Mouse (Mus musculus) olfactory bulb, adult 2 months (tissue): Measurements from ENCODE around the gene Usp48. TPM values are rescaled to one million over a fixed set of nuclear protein-coding genes. Genes with fewer than 3 reads are reported as not detected.

ENCODE experiments used
- H3K27ac ChIP-seq: fragments of 200-500 bp; 2 replicates; pipeline ENCODE4 v1.5.1; 2012; ENCODE audit warnings: low read depth, low read length; ENCODE audit not compliant: insufficient read depth
- H3K4me1 ChIP-seq: fragments of 200-500 bp; 2 replicates; pipeline ENCODE4 v1.6.1; 2012; ENCODE audit warnings: low read length; ENCODE audit not compliant: control insufficient read depth, insufficient read depth
- H3K4me3 ChIP-seq: fragments of 200-500 bp; 2 replicates; pipeline ENCODE4 v1.5.1; 2012; ENCODE audit warnings: mild to moderate bottlenecking, low read depth, low read length, moderate library complexity; ENCODE audit not compliant: insufficient read depth
- CTCF ChIP-seq: fragments of 200-500 bp; IDR thresholded peaks from 2 replicates; pipeline ENCODE4 v1.5.1; 2012; ENCODE audit warnings: low read depth, mild to moderate bottlenecking, low read length, moderate library complexity; ENCODE audit not compliant: insufficient read depth
- POLR2A ChIP-seq: fragments of 200-500 bp; IDR thresholded peaks from 2 replicates; pipeline ENCODE4 v1.6.1; 2012; ENCODE audit warnings: mild to moderate bottlenecking, low read depth, low read length, moderate library complexity; ENCODE audit not compliant: insufficient read depth
- WGBS: fragments of 180-500 bp; shearing (Covaris S2); methylation state at CpG from one replicate; pipeline ENCODE4 v1.1.7; 2018; 5-methylcytosine and 5-hydroxymethylcytosine counted together
- polyA plus RNA-seq: library from polyadenylated mRNA; stranded (reverse); fragments of >200 nt; gene quantifications from 2 replicates; pipeline ENCODE4 v1.2.4, GENCODE M21; 2012; ENCODE audit warnings: low replicate concordance; ENCODE audit not compliant: missing spikeins, insufficient read depth, insufficient read length

The Usp48 gene
- polyA plus RNA-seq, 1 experiment = 198 TPM

DNA sequence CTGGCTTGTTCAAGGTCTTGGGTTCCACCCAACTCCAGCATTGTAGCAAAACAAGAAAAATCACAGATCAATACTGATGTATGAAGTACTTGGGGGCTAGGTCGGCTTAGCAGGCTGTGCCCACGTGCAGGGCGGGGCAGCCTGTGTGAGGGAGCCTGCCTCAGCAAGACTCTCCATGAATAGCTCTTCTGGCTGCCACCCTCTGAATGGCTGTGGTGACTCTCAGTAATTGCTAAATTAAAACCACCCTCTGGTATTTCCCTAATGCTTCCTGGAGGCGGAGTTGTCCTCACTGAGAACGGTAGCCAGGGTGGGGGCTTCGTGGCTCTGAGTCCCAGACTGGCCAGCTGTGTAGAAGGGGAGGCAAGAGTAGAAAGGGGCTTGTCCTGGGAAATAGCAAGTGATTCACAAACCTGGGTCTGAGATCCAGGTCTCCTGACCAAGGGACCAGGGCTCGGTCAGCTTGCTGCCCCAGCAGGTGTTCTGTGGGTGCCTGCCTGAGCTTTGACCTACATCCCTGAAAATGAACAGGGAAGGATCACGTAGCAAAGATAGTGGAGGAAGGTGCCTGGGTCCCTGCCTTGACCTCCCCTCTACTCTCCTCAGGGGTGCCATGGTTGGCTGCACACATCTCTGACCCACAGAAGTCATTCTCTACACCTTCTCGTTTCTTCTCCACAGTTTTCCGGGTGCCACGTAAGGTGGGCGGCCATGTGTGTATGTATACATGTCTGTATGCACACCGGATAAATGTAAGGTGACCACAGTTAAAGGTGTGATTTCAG is 83.3 kb downstream of the Usp48 start:
- H3K4me1 ChIP-seq = peaks cover 54% of the 10 kb centered on the region
- TF ChIP-seq POLR2A = no peak
- no peak for TF ChIP-seq CTCF
- H3K4me3 ChIP-seq = no peak overlapping the region
- no peak overlapping the region for H3K27ac ChIP-seq
- WGBS = 45% methylated on average over 13 of the region's 13 CpGs

DNA sequence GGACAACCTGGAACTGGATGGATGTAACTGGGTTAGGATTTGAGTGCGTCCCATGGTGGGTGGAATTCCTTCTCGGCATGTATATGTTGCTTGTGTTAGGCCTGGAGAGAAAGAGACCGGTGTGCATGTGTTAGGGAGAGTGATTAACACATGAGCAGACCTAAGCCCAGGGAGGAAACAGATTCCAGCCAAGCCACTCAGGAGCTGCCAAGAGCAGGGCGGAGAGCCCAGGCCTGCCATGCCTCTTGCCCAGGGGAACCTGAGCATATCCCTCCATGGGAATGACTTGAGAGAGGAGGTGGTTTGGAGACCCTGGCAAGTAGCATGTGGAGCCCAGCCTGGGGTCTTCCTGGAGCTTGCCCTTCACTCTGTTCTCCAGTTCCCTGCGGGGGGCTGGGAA is 84.4 kb downstream of the Usp48 start:
- Histone ChIP-seq H3K4me1 (peaks cover 62% of the 10 kb centered on the region), H3K27ac (no peak overlapping the region), H3K4me3 (no peak overlapping the region)
- WGBS = 73% methylated on average over 5 of the region's 5 CpGs
- TF ChIP-seq POLR2A (no peak), CTCF (no peak)

DNA sequence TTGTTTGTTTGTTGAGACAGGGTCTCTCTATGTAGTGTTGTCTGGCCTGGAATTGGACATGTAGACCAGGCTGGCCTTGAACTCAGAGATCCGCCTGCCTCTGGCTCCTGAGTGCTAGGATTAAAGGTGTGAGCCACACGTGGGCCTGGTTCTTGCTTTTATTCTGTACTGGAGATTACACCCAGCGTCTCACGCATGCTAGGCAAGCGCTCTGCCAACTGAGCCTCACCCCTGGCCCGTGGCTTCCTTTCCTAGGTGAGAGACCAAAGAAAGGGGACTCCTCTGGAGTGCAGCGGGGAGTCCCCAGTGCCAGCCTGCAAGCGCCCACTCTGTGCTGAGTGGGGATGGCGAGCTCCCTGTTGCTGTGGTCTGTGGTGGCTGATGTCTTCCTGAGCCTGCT is 85.0 kb downstream of the Usp48 start:
- WGBS = 84% methylated on average over 9 of the region's 9 CpGs
- no peak overlapping the region for H3K4me3 ChIP-seq

DNA sequence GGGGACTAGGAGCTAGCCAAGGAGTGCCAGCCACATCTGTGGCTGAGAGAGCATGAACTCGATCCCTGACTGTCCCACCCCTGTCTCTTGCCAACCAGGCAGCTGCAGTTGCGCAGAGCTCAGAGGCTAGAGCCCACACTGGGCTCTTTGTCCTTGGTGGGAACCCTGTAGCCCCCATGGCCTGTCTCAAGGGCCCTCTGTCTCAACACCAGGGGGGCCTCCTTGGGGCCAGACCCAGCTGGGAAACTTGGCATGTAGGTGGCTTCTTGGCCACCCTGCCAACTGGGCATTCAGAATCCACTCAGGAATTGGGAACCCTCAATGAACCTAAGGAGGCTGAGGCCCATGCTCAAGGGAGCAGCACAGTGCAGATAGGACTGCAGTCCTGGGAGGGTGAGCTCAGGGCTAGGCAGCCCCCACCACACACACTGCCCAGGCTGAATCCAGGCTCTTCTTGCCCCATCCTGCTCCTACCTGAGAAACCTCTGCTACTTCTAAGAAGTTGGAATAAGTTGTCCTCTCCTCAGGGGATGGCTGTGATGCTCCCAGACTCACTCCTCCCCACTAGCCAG is 86.5 kb downstream of the Usp48 start:
- peaks cover 72% of the 10 kb centered on the region for H3K4me1 ChIP-seq
- 68% methylated on average over 2 of the region's 2 CpGs for WGBS
- no peak overlapping the region for H3K4me3 ChIP-seq
- no peak overlapping the region for H3K27ac ChIP-seq
- no peak for TF ChIP-seq CTCF
- TF ChIP-seq POLR2A = no peak

More for the DNA sequence above, 85.0 kb downstream of the Usp48 start:
- peaks cover 64% of the 10 kb centered on the region for H3K4me1 ChIP-seq
- H3K27ac ChIP-seq = no peak overlapping the region
- TF ChIP-seq CTCF = no peak
- no peak for TF ChIP-seq POLR2A

DNA sequence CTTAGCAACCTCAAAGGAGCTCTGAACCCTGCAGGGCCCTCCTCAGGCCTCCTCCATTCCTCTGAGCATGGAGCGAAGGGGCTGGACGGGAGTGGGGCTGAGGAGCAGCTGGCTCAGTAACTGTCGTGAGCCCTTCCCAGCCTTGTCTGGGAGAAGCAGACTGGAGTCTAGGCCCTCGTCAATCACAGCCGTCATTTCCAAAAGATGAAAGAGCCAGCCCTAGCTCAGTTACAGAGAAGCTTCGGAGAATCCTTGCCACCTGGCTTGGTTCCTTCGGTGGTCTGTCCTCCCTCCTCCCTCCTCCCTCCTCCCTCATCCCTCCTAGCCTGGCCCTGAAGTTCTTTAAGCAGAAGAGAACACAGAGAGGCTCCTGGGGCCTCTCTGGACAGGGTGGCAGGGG is 87.2 kb downstream of the Usp48 start:
- TF ChIP-seq POLR2A (no peak), CTCF (no peak)
- Histone ChIP-seq H3K27ac (peak overlapping the region; percentile 19; the same call in 1 of the 2 replicates), H3K4me3 (no peak overlapping the region), H3K4me1 (peaks cover 72% of the 10 kb centered on the region)
- 59% methylated on average over 7 of the region's 7 CpGs for WGBS

DNA sequence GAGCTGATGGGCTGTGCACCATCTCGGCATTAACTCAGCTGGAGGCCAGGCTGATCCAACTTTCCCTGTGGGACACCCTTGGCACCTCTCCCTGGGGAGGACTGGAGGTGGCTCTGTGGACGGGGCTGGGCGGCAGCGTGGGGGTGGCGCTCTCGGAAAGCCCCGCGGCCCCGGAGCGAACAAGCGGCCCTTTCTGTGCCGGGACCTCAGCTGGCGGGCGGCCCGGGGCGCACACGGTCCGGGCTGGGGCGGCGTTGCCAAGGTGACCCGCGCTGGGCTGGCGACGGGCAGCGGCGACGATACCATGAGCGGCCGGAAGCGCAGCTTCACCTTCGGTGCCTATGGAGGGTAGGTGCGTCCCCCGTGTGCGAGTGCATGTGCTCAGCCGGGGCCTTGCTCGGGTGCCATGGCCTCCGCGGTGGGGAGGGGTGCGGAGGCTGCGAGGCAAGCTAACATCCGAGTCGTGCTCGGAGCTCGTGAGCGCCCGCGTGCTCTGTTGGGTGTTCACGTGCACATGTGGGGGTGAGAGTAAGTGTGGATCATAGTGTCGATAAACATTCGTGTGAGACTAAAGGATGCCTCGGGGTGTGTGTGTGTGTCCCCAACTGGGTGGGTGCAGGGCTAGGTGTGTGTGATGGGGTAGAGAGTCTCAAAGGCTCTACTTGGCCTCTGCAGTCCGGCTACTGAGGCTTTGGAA is 88.0 kb downstream of the Usp48 start:
- no peak for TF ChIP-seq POLR2A
- no peak for TF ChIP-seq CTCF
- WGBS = 5% methylated on average over 52 of the region's 52 CpGs
- Histone ChIP-seq H3K4me3 (peak overlapping the region; percentile 46), H3K27ac (no peak overlapping the region; the same call in 1 of the 2 replicates), H3K4me1 (peaks cover 74% of the 10 kb centered on the region)

DNA sequence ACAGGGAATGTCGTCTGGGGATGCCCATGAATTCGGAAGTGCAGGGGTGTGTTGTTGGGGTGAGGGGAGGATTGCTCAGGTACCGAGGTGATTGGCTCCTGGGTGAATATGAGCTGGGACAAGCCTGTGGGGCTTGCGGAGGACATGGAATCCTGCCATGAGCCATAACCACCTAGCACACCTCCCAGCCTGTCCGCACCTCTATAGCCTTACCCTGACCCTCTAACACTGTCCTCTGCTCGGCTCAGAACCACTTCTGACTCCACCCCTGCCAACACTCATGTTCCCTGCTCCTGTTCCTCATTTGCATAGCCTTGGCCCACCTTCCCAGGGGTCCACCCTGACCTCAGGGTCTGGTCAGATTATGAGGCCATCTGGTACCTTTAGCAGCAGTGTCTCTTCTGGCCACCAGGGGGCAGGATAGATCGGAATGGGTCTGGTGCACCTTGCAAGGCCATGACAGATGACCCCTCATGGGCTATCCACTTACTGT is 89.5 kb downstream of the Usp48 start:
- peaks cover 68% of the 10 kb centered on the region for H3K4me1 ChIP-seq
- no peak overlapping the region for H3K27ac ChIP-seq
- TF ChIP-seq CTCF = peak; percentile 66; the same call in 1 of the 2 replicates
- no peak for TF ChIP-seq POLR2A
- 52% methylated on average over 7 of the region's 7 CpGs for WGBS
- no peak overlapping the region for H3K4me3 ChIP-seq

DNA sequence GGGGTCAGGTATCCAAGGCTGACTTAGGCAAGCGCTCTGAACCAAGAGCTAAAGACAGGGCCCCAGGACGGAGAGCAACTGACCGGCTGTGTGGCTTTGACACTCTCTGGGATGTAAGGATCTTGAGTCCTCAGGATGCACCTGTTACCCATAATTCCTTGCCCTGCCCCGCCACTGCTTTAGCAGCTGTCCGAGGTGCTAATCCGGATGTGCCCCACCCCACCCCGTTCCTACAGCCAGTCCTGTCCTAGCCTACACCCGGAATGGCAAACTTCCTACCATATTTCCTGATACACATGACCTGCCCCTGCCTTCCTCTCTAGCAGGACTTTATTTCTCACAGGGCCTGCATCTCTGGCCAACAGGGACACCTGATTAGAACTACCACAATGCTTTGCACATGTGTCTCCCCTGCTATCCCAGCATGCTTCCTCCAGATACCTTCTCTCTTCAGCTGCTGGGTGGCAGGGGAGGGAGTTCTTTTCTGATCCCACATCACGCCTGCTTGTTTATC is 91.3 kb downstream of the Usp48 start:
- WGBS = 76% methylated on average over 9 of the region's 9 CpGs
- no peak overlapping the region for H3K27ac ChIP-seq
- no peak overlapping the region for H3K4me3 ChIP-seq
- no peak for TF ChIP-seq CTCF
- TF ChIP-seq POLR2A = no peak
- H3K4me1 ChIP-seq = peaks cover 65% of the 10 kb centered on the region
